Mouse (Mus musculus): ENCODE data around the gene Grk5. TPM values are rescaled to one million over a fixed set of nuclear protein-coding genes. Genes with fewer than 3 reads are reported as not detected.
A peak's percentile ranks its signal among the peaks of the same experiment; 100 is the strongest.
"Not testable (repeated sequence)": the region's sequence is repeated elsewhere in the genome, so short reads cannot be mapped to it uniquely, and the experiment has no call there.

The Grk5 gene
- total RNA-seq (2017), result 4.8 and 8.4 TPM in 2 replicates

- ATAC-seq (replicated peaks in 1 of 2; ENCODE audit: insufficient read depth in 1 of 2, low FRiP score in 2 of 2, low TSS enrichment in 1 of 2, low read depth in 1 of 2, poor library complexity in 2 of 2, severe bottlenecking in 2 of 2), result peak; percentile 93 to 96
Observed at GRCm38 (mm10) chr19:60889714-60890315, at the start of gene Grk5. Gene Grk5 (plus strand): TSS chr19:60889749.

- no peak; a peak in 1 of 4 replicates for ATAC-seq (replicated peaks in 1 of 2; ENCODE audit: insufficient read depth in 1 of 2, low FRiP score in 2 of 2, low TSS enrichment in 1 of 2, low read depth in 1 of 2, poor library complexity in 2 of 2, severe bottlenecking in 2 of 2)
Observed at GRCm38 (mm10) chr19:60843324-60843723, 46.2 kb upstream of the Grk5 start.

- no peak for ATAC-seq (replicated peaks in 1 of 2; ENCODE audit: insufficient read depth in 1 of 2, low FRiP score in 2 of 2, low TSS enrichment in 1 of 2, low read depth in 1 of 2, poor library complexity in 2 of 2, severe bottlenecking in 2 of 2)
Observed at GRCm38 (mm10) chr19:60845731-60846130, 43.8 kb upstream of the Grk5 start.

GRCm38 (mm10) chr19:60860868-60861700 lies 28.5 kb upstream of the Grk5 start, which contains the start of gene Sfxn4:
Gene Sfxn4 (minus strand): TSS chr19:60861479.
- ATAC-seq (replicated peaks in 1 of 2; ENCODE audit: insufficient read depth in 1 of 2, low FRiP score in 2 of 2, low TSS enrichment in 1 of 2, low read depth in 1 of 2, poor library complexity in 2 of 2, severe bottlenecking in 2 of 2), result peak; percentile 99 to 100

- ATAC-seq (replicated peaks in 1 of 2; ENCODE audit: insufficient read depth in 1 of 2, low FRiP score in 2 of 2, low TSS enrichment in 1 of 2, low read depth in 1 of 2, poor library complexity in 2 of 2, severe bottlenecking in 2 of 2), result not testable (repeated sequence)
Observed at GRCm38 (mm10) chr19:60866169-60866568, 23.4 kb upstream of the Grk5 start.

- ATAC-seq (replicated peaks in 1 of 2; ENCODE audit: insufficient read depth in 1 of 2, low FRiP score in 2 of 2, low TSS enrichment in 1 of 2, low read depth in 1 of 2, poor library complexity in 2 of 2, severe bottlenecking in 2 of 2), result no peak
Observed at GRCm38 (mm10) chr19:60870489-60870888, 19.1 kb upstream of the Grk5 start.

GRCm38 (mm10) chr19:60871366-60871765 lies 18.2 kb upstream of the Grk5 start:
- ATAC-seq (replicated peaks in 1 of 2; ENCODE audit: insufficient read depth in 1 of 2, low FRiP score in 2 of 2, low TSS enrichment in 1 of 2, low read depth in 1 of 2, poor library complexity in 2 of 2, severe bottlenecking in 2 of 2), result no peak

- ATAC-seq (replicated peaks in 1 of 2; ENCODE audit: insufficient read depth in 1 of 2, low FRiP score in 2 of 2, low TSS enrichment in 1 of 2, low read depth in 1 of 2, poor library complexity in 2 of 2, severe bottlenecking in 2 of 2), result no peak
Observed at GRCm38 (mm10) chr19:60872272-60872671, 17.3 kb upstream of the Grk5 start.

GRCm38 (mm10) chr19:60873501-60873900 lies 16.0 kb upstream of the Grk5 start:
- ATAC-seq (replicated peaks in 1 of 2; ENCODE audit: insufficient read depth in 1 of 2, low FRiP score in 2 of 2, low TSS enrichment in 1 of 2, low read depth in 1 of 2, poor library complexity in 2 of 2, severe bottlenecking in 2 of 2), result no peak

- ATAC-seq (replicated peaks in 1 of 2; ENCODE audit: insufficient read depth in 1 of 2, low FRiP score in 2 of 2, low TSS enrichment in 1 of 2, low read depth in 1 of 2, poor library complexity in 2 of 2, severe bottlenecking in 2 of 2), result peak; percentile 99
Observed at GRCm38 (mm10) chr19:60874064-60874694, 15.4 kb upstream of the Grk5 start, which contains the start of gene Prdx3. Gene Prdx3 (minus strand): TSS chr19:60874556.

GRCm38 (mm10) chr19:60883129-60883528 lies 6.4 kb upstream of the Grk5 start:
- ATAC-seq (replicated peaks in 1 of 2; ENCODE audit: insufficient read depth in 1 of 2, low FRiP score in 2 of 2, low TSS enrichment in 1 of 2, low read depth in 1 of 2, poor library complexity in 2 of 2, severe bottlenecking in 2 of 2), result no peak

GRCm38 (mm10) chr19:60887637-60888036 lies 1.9 kb upstream of the Grk5 start:
- ATAC-seq (replicated peaks in 1 of 2; ENCODE audit: insufficient read depth in 1 of 2, low FRiP score in 2 of 2, low TSS enrichment in 1 of 2, low read depth in 1 of 2, poor library complexity in 2 of 2, severe bottlenecking in 2 of 2), result no peak

GRCm38 (mm10) chr19:60889101-60889713 lies 342 bp upstream of the Grk5 start:
- peak in 1 of 2 experiments; percentile 9; a peak in 1 of 4 replicates for ATAC-seq (replicated peaks in 1 of 2; ENCODE audit: insufficient read depth in 1 of 2, low FRiP score in 2 of 2, low TSS enrichment in 1 of 2, low read depth in 1 of 2, poor library complexity in 2 of 2, severe bottlenecking in 2 of 2)

- ATAC-seq (replicated peaks in 1 of 2; ENCODE audit: insufficient read depth in 1 of 2, low FRiP score in 2 of 2, low TSS enrichment in 1 of 2, low read depth in 1 of 2, poor library complexity in 2 of 2, severe bottlenecking in 2 of 2), result peak; percentile 18 to 31; a peak in 2 of 4 replicates
Observed at GRCm38 (mm10) chr19:60890391-60891122, 1.0 kb downstream of the Grk5 start.

- no peak for ATAC-seq (replicated peaks in 1 of 2; ENCODE audit: insufficient read depth in 1 of 2, low FRiP score in 2 of 2, low TSS enrichment in 1 of 2, low read depth in 1 of 2, poor library complexity in 2 of 2, severe bottlenecking in 2 of 2)
Observed at GRCm38 (mm10) chr19:60891123-60891470, 1.5 kb downstream of the Grk5 start.

- ATAC-seq (replicated peaks in 1 of 2; ENCODE audit: insufficient read depth in 1 of 2, low FRiP score in 2 of 2, low TSS enrichment in 1 of 2, low read depth in 1 of 2, poor library complexity in 2 of 2, severe bottlenecking in 2 of 2), result 0 out of 4 replicates have a peak, but pooled peaks of 1 of the 2 experiments have one; percentile 34
Observed at GRCm38 (mm10) chr19:60891934-60892547, 2.5 kb downstream of the Grk5 start.

Data from hematopoietic stem cell, adult 5-6 weeks (primary cell).